Mouse (Mus musculus) bone marrow macrophage, adult 2 months (primary cell): ENCODE measurements at regions not wholly inside any gene's neighbourhood (a gene's known extent, or its start where the extent isn't known, plus 50 kb on each side); places are given as distances from the start of the nearest gene placed in this dataset.

Source experiments
- H3K27ac ChIP-seq: 2 replicates; pipeline ENCODE4 v1.5.1; 2012; ENCODE audit warnings: low read depth, low read length; ENCODE audit not compliant: insufficient read depth
- H3K4me1 ChIP-seq: 2 replicates; pipeline ENCODE4 v1.6.1; 2012; ENCODE audit warnings: low read length; ENCODE audit not compliant: control insufficient read depth, insufficient read depth
- H3K4me3 ChIP-seq: 2 replicates; pipeline ENCODE4 v1.5.1; 2012; ENCODE audit warnings: mild to moderate bottlenecking, low read length, moderate library complexity; ENCODE audit not compliant: insufficient read depth
- CTCF ChIP-seq: IDR thresholded peaks from 2 replicates; pipeline ENCODE4 v1.5.1; 2012; ENCODE audit warnings: low read depth, mild to moderate bottlenecking, low read length, moderate library complexity
- POLR2A ChIP-seq: IDR thresholded peaks from 2 replicates; pipeline ENCODE4 v1.6.1; 2012; ENCODE audit warnings: mild to moderate bottlenecking, low read depth, low read length, borderline replicate concordance

DNA sequence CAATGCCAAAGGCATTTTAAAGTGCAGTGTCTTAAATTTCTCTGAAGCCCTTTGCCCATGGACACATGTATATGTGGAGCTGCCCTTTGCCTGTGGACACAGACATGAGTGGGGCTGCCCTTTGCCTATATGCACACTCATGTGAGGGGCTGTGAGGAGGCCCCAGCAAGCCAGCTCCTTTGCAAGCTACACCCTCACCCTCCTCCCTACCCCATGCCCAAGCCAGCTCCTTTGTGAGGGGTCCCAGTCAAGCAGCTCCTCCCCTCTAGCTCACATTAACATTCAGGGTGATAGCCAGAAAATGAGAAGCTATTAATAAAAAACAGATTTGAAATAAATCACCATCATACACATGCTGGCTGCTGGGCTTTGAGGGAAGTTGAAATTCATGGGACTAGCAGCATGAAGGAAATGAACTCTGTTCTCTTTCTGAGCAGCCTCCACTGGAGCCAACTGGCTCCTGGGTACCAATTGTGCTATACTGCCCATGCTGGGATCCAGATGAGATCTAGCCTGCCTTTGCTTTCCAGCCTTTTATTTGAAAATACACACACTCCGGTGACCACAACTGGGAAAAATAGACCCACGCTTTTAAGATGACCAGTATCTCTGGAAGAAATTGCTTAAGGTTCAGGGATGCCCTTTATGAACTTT lies 151.4 kb downstream of the Abcc12 start:
- TF ChIP-seq POLR2A (no peak), CTCF (no peak)
- Histone ChIP-seq H3K4me3 (no peak overlapping the region), H3K4me1 (no peaks in the 10 kb centered on the region), H3K27ac (no peak overlapping the region)

- Histone ChIP-seq H3K4me3 (no peak overlapping the region), H3K27ac (no peak overlapping the region), H3K4me1 (no peaks in the 10 kb centered on the region)
- TF ChIP-seq CTCF (no peak), POLR2A (no peak)
These were observed 152.4 kb downstream of the Abcc12 start for GRCm38 (mm10) chr8:86428131-86428530.

- Histone ChIP-seq H3K27ac (no peak overlapping the region), H3K4me1 (no peaks in the 10 kb centered on the region), H3K4me3 (no peak overlapping the region)
- no peak for TF ChIP-seq POLR2A
These were observed 154.4 kb downstream of the Abcc12 start for GRCm38 (mm10) chr8:86426056-86426455.

DNA sequence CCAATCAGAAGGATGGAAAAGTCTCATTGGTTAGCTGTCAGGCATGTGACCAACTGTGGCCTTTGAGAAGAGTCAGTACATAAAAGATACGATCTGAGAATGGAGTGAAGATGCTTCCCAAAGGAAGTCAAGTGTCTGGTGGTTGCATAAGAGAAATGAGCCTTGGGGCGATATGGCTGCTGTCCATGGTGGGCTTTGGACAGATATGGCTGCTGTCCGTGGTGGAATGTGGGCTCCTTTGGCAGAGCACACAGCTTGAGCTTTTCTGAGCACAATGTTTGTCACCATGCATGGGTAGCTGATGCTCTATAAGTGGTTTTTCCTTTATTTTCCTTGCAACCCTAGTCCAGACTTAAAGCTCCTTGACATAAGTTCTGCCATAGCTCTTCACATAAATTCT lies 155.1 kb downstream of the Abcc12 start:
- Histone ChIP-seq H3K4me3 (no peak overlapping the region), H3K4me1 (no peaks in the 10 kb centered on the region), H3K27ac (no peak overlapping the region)
- TF ChIP-seq CTCF (no peak), POLR2A (no peak)

- Histone ChIP-seq H3K4me1 (no peaks in the 10 kb centered on the region), H3K4me3 (no peak overlapping the region), H3K27ac (no peak overlapping the region)
- no peak for TF ChIP-seq CTCF
- no peak for TF ChIP-seq POLR2A
These were observed 161.3 kb downstream of the Abcc12 start for GRCm38 (mm10) chr8:86419059-86419651.

DNA sequence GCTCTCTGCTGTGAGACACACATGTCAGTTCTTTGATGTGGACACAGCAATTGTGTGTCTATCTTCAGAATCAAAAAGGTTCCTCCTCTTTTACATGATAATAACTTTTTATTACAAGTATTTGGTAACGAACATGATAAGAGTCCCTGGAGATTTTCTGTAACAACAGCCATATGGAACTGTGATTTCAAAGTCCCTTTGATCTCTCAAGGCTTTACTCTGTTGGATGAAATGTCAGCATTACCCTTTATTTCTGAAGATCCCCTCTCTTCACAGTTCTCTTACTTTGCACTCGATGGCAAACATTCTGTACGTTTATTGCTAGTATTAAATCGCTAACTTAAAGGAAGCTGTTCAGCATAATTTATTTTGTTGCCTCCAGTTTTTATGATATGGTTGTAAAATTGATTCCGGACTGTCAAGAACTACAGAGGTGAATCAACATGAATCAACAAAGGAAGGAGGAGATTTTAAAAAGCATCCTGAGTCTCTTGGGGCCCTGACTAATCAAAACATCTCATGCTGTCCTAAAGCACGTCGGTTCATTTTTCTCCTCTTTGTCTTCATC lies 162.0 kb downstream of the Abcc12 start:
- H3K4me1 ChIP-seq = no peaks in the 10 kb centered on the region
- H3K4me3 ChIP-seq = no peak overlapping the region
- no peak overlapping the region for H3K27ac ChIP-seq
- TF ChIP-seq POLR2A (no peak), CTCF (no peak)

DNA sequence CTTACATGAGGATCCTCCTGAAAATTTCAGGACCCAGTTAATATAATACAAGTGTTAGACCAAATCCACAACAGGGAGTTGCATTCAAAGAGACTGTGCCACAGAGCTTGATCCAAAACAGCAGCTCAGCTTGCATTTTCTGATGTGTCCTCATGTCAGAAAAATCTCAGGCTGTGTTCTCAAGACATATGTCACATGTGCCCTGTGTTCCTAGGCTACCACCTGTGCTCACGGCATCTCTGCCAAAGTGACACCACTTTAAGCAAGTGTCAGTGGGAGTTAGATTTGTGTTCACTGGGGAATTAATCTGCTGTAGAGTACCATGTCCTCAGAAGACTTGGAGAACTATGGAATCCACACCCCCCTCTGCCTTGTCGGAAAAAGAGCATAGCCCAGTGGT lies 165.3 kb downstream of the Abcc12 start:
- no peak overlapping the region for H3K4me3 ChIP-seq
- H3K4me1 ChIP-seq = no peaks in the 10 kb centered on the region
- H3K27ac ChIP-seq = no peak overlapping the region
- no peak for TF ChIP-seq POLR2A
- TF ChIP-seq CTCF = no peak

DNA sequence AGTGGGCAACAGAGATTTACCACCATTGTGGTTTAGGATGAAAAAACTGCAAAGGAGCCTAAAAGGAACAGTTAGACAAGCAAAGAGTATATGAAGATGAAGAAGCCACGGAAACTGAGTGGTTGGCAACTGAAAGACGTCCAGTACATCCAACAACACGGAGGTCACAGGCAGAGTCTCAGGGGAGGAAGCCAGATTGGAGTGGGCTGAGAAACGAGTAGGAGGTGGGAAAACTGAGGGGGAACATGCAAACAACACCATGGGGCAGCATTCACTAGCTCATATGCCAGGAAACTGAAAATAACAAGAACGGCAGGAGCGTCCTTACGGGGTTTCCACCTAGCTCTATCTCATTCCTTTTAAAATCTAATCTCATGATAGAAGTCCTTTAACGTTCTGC lies 169.3 kb downstream of the Abcc12 start:
- no peak for TF ChIP-seq POLR2A
- TF ChIP-seq CTCF = no peak
- Histone ChIP-seq H3K27ac (no peak overlapping the region), H3K4me1 (no peaks in the 10 kb centered on the region), H3K4me3 (no peak overlapping the region)

- Histone ChIP-seq H3K27ac (no peak overlapping the region), H3K4me3 (no peak overlapping the region), H3K4me1 (no peaks in the 10 kb centered on the region)
- TF ChIP-seq CTCF = no peak
- TF ChIP-seq POLR2A = no peak
These were observed 174.3 kb downstream of the Abcc12 start for GRCm38 (mm10) chr8:86406196-86406595.

GRCm38 (mm10) chr8:86403434-86403833 lies 177.1 kb downstream of the Abcc12 start:
- Histone ChIP-seq H3K27ac (no peak overlapping the region), H3K4me3 (no peak overlapping the region), H3K4me1 (no peaks in the 10 kb centered on the region)
- TF ChIP-seq POLR2A = no peak
- no peak for TF ChIP-seq CTCF

DNA sequence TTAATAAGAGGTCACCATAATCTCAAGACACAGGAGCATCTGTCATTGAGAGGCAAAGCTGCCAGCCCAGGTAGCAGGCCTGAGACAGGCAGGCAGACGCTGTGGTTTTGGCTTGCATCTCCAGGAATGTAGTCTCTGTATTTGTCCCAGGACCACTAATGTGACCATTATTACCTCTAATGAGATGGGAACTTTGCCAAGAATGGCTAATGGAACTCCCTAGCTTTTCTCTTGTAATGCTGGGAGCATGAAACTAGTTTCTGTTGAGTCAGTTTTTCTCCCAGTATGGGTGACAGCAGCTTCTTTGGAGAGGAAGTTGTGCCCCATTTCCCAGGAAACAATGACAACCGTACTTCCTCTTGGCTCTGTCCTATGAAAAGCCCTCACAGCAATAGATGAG lies 178.5 kb downstream of the Abcc12 start:
- TF ChIP-seq CTCF (no peak), POLR2A (no peak)
- H3K4me3 ChIP-seq = no peak overlapping the region
- no peak overlapping the region for H3K27ac ChIP-seq
- no peaks in the 10 kb centered on the region for H3K4me1 ChIP-seq
